Mouse (Mus musculus): ENCODE measurements around the gene Gsdma2.

The Gsdma2 gene

GRCm38 (mm10) chr11:98664091-98664490 lies 17.5 kb downstream of the Gsdma2 start, which contains the start of gene Gsdma:
Gene Gsdma (plus strand): TSS chr11:98664351.
- CTCF ChIA-PET, result no interaction called here

DNA sequence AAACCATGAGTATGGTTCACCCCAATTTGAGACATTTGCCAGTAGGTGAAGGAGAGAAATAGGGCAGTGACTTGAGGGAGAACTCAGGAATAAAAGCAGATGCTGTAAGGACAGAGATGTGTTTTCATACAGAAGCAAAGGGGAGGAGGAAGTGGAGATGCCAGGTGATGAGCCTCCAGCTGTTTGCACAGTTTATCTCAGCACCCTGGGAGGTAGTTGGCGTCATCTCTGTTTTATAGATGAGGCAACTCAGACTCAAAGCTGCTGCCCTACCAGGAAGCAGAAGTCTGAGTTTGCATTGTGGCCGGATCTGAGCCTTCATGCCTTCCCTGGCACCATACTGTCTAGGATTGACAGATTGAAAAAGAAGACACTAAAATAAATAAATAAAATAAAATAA lies 22.4 kb downstream of the Gsdma2 start:
- CTCF ChIA-PET, result no interaction called here

DNA sequence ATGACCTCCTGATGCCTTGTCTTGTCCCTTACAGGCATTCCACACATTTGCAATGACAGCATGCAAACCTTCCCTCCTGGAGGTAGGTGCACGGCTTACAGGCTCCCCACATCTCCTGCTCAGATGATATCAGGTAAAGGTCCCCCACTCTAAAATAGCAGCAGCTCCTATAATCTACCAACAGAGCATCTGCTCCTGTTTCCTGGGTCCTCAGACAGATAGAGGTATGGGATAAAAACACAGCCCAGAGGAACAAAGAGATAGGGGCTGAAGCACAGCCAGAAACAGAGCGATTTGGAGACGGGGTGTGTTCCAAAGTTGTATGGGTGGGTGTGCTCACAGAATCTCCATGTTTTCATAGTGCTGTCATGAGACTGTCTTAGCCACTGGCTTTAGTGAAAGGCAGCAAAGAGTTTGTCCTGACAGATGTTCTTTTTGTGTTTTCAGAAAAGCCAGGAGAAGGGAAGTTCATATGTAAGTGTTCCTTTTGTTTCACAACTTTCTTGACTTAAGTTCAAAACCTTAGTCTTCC lies 24.8 kb downstream of the Gsdma2 start:
- CTCF ChIA-PET, result no interaction called here

DNA sequence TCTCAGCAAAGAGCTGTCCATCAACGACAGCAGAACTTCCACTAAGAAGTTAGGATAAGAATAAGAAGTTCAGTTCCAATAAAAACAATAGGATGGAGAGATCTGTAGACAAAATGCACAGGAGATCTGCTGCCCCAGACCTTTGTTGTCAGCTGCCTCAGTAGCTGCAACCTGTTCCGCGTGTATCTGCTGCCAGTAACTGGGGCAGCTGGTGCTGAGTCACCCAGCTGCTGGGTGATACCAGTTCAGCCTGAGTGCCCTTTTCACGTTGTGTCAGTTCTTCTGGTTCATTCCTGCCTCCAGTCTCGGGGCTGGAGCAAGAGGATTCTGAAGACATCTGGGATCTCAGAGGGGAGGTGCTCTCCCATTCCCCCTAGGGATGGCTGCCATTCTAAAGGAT lies 25.3 kb downstream of the Gsdma2 start:
- CTCF ChIA-PET, result no interaction called here

- CTCF ChIA-PET, result no interaction called here
These were observed 25.9 kb downstream of the Gsdma2 start for GRCm38 (mm10) chr11:98672482-98672881.

GRCm38 (mm10) chr11:98673136-98673535 lies 26.6 kb downstream of the Gsdma2 start:
- CTCF ChIA-PET, result interaction anchor here (0.6 to 0.9 kb wide), 3 partner anchors 12 to 109 kb away, joined by 3 to 6 read pairs (median 4); no protein-coding TSS in a partner anchor

DNA sequence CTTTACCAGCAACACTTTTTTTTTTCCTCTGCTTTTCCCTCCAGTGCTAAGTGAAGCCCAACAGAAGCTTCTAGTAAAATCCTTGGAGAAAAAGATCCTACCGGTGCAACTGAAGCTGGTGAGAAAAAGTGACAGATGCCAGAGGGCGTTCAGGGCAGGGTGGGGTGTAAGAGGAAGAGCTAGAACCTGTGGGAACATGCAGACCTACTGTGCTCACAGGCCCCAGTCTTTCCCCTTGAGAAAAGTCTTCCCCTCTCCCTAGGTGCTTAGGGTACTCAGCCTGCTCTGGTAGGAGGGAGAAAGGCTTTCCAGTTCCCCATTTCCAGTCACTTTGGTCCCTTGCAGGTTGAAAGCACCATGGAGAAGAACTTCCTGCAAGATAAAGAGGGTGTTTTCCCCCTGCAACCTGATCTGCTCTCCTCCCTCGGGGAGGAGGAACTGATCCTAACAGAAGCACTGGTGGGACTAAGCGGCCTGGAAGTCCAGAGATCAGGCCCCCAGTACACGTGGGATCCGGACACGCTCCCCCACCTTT lies 29.3 kb downstream of the Gsdma2 start:
- CTCF ChIA-PET, result no interaction called here

DNA sequence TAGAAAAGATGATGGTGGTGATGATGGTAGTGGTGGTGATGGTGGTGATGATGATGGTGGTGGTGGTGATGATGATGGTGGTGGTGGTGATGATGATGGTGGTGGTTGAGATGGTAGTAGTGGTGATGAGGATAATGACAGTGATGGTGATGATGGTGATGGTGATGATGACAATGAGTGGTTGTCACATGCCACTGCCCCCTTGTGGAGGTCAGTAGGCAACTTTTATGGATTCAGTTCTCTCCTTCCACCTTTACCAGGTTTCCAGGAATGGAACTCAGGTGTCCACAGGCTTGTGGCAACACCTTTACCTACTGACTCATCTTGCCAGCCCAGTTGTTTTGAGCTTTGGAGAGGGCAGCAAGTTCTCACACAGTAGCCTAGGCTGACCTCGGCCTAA lies 33.5 kb downstream of the Gsdma2 start:
- CTCF ChIA-PET, result no interaction called here

GRCm38 (mm10) chr11:98680595-98680994 lies 34.0 kb downstream of the Gsdma2 start:
- CTCF ChIA-PET, result interaction anchor here (0.7 kb wide), 3 partner anchors 55 to 388 kb away, joined by 5 to 6 read pairs (median 5); partner anchors contain the start of gene Nr1d1

DNA sequence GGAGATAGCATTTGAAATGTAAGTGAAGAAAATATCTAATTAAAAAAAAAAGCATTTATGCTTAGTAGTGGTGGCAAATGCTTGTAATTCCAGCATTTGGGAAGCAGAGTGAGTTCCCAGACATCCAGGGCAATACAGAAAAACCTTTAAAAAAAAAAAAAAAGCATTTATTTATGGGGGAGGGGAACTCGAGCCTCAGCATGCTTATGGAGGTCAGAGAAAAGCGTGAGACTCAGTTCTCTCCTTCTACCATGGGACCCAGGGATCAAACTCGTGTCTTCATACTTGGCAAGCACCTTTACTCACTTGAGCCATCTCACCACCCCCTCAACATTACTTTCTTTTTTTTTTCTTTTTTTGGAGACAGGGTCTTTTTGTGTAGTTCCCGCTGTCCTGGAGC lies 34.6 kb downstream of the Gsdma2 start:
- CTCF ChIA-PET, result interaction anchor here (0.7 kb wide), 4 partner anchors 54 to 1316 kb away, joined by 3 to 6 read pairs (median 5); partner anchors contain the start of gene Nr1d1

DNA sequence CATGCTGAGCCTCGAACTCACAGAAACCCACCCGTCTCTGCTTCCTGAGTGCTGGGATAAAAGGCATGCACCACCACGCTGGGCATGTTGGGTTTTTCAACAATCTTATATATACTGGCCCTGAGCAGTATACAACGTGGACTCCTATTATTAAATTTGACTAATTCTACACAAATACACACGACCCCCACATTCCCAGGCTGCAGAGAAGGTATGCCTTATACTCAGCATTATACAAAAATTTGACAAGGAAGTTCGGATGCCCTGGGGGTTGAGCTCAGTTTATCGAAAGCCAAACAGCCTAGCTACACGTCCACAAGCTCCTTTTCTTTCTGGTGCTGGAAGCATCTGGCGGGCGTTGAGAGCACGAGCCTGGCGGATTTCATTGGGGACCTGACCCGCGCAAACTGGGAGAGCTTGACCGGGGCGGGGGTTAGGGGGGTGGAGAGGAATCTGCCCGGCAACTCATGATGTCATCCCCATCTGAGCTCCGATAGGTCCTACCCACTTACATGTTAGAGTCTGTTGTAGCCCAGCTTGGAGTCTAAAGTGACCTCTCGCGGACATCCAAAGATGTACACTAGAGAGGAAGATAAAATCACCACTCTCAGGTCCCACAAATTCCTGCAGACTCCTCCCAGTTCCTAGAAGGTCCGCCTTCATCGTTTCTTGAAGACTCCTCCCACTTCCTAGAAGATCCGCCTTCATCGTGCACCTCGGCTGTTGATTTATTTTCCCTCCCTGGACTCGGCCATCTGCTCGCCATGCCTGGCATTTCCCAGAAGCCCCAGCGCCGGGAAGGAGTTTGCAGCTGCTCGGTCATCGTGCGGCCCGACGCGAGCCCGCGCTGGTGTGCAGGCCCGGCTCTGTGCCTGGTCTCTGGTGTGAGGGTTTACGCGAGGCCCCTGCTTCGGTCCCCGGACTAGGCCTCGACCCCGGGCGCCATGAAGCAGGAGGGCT lies 35.5 kb downstream of the Gsdma2 start, which contains the start of gene Psmd3:
Gene Psmd3, plus strand, starts transcription at position 769 of the 960 bp plus-strand sequence.
- CTCF ChIA-PET, result interaction anchor here (0.5 to 0.7 kb wide), 5 partner anchors 23 to 1317 kb away, joined by 3 to 5 read pairs (median 3); no protein-coding TSS in a partner anchor

- CTCF ChIA-PET, result no interaction called here
These were observed 36.3 kb downstream of the Gsdma2 start for GRCm38 (mm10) chr11:98682811-98683210.

DNA sequence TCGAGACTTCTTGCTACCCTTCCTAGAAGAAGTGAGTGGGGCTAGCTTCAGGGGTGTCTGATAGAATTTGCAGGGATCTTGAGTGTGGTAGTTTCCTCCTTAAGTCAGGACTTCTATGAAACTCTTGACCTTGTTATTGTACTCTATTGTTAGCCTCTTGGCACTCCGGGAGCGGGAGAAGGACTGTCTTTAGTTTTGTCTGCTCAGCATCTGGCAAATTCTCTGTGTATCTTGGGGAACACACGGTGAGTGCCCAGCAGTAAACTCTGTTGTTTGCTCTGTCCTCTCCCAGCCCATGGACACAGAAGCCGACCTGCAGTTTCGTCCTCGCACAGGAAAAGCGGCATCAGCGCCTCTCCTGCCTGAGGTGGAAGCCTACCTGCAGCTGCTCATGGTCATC lies 39.1 kb downstream of the Gsdma2 start:
- CTCF ChIA-PET, result no interaction called here

DNA sequence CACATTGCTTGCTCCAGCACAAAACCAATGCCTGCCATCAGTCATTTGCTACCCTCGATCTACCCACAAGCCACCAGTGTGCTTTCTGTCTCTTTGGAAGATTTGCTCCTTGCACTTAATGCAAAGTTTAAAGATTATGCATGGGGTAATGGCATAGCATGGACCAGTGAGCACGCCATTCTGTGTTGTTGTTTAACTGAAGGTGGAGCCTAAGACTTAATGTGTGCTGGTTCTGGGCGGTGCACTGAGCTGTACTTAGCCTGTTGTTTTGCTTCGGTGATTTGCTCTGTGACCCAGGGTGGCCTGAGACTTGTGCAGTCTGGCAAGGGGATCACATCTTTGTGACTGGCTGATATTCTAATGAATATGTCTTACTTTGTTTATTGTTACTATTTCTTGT lies 40.4 kb downstream of the Gsdma2 start:
- CTCF ChIA-PET, result no interaction called here

GRCm38 (mm10) chr11:98688009-98688408 lies 41.5 kb downstream of the Gsdma2 start:
- CTCF ChIA-PET, result interaction anchor here (0.5 kb wide), 1 partner anchor 567 kb away, joined by 3 read pairs; no protein-coding TSS in a partner anchor

GRCm38 (mm10) chr11:98693201-98693600 lies 46.6 kb downstream of the Gsdma2 start:
- CTCF ChIA-PET, result interaction anchor here (0.5 kb wide), 1 partner anchor 457 kb away, joined by 4 read pairs; no protein-coding TSS in a partner anchor

DNA sequence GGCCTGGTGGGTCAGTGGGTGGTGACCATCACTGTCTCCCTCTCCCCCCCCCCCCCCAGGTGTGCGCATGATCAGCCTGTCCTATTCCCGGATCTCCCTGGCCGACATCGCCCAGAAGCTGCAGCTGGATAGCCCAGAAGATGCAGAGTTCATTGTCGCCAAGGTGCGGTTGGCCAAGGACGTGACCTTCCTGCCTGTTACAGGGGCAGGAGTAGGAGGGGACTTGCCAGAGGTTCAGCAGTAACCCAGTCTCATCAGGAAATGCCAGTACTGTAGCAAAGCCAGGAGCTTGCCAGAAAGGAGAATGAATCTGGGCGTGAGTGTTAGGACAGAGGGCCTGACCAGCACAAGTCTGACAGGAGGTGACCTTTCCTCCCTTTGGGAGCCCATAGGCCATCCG lies 47.2 kb downstream of the Gsdma2 start:
- CTCF ChIA-PET, result no interaction called here

GRCm38 (mm10) chr11:98694301-98694700 lies 47.7 kb downstream of the Gsdma2 start:
- CTCF ChIA-PET, result no interaction called here

DNA sequence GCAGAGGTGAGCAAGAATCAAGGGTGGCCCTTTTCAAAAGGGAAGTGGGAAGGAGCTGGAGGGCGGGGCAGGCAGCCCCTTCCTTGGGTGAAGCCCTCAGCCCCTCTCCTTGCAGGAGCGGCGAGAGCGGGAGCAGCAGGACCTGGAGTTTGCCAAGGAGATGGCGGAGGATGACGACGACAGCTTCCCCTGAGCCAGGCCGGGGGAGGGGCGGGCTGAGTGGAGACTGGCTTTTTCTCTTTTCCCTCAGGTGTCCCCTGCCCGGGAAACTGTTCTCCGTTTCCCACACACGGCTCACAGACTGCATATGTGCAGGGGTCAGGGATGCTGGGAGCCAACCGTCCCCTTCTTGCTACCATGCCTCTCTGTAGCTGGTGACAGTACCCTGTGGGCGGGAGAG lies 48.8 kb downstream of the Gsdma2 start:
- CTCF ChIA-PET, result no interaction called here

GRCm38 (mm10) chr11:98696454-98697216 lies 50.1 kb downstream of the Gsdma2 start:
- CTCF ChIA-PET, result no interaction called here

DNA sequence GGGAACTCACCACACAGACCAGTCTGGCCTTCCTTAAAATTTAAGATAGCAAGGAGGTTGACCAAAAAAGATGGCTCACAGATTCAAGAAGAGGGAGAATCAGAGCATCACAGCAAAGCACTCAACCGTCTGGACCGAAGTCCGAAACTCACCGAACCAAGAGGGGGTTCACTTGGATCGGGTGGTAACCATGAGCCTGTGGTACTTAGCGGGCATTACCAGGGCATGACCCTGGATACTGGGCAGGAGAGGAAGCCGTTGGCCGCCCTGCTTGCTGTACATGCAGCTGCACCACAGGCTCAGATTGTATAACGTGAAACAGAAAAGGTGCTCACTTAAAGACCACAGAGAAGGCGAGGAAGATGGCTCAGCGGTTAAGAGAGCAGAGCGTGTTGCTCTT lies 50.7 kb downstream of the Gsdma2 start:
- CTCF ChIA-PET, result interaction anchor here (1.3 kb wide), 1 partner anchor 90 kb away, joined by 3 read pairs; no protein-coding TSS in a partner anchor

Data from spleen, embryonic (tissue).